Mouse (Mus musculus) olfactory bulb, adult 2 months (tissue): ENCODE measurements around the gene Prep.

Experiments used
- CTCF ChIP-seq: fragments of 200-500 bp; IDR thresholded peaks from 2 replicates; pipeline ENCODE4 v1.5.1; 2012; ENCODE audit warnings: low read depth, mild to moderate bottlenecking, low read length, moderate library complexity; ENCODE audit not compliant: insufficient read depth
- POLR2A ChIP-seq: fragments of 200-500 bp; IDR thresholded peaks from 2 replicates; pipeline ENCODE4 v1.6.1; 2012; ENCODE audit warnings: mild to moderate bottlenecking, low read depth, low read length, moderate library complexity; ENCODE audit not compliant: insufficient read depth

- TF ChIP-seq CTCF (no peak), POLR2A (no peak)
These were observed 79.8 kb downstream of the Prep start for GRCm38 (mm10) chr10:45146821-45147220.
